ENCODE assay signal across 8 mouse cellular contexts in genomic region chr5:121660897-121661254, GRCm38 (mm10). TPM values are rescaled to one million over a fixed set of nuclear protein-coding genes. Genes with fewer than 3 reads are reported as not detected.
A peak's percentile ranks its signal among the peaks of the same experiment; 100 is the strongest.
DNase-seq lines count a peak whose midpoint lies in the region; ATAC-seq and TF ChIP-seq lines count a peak whose summit lies in the region.

No protein-coding gene starts in this region.

- no peaks in the 10 kb centered on the region for H3K27me3 ChIP-seq in testis, adult 2 months (ENCODE audit: control insufficient read depth, insufficient read depth, low read length)
- no peaks in the 10 kb centered on the region for H3K27me3 ChIP-seq in heart, embryonic 16.5 days (ENCODE audit: control insufficient read depth, insufficient read depth, low read length)
- no peaks in the 10 kb centered on the region for H3K27me3 ChIP-seq in liver, embryonic 16.5 days (ENCODE audit: control insufficient read depth, insufficient read depth, low read depth, low read length)

- no peak for TF ChIP-seq POLR2A in testis, adult 2 months (IDR thresholded peaks at IDR 0.05; ENCODE audit: control insufficient read depth, low read depth, low read length)

- H3K4me1 ChIP-seq in testis, adult 2 months (ENCODE audit: control insufficient read depth, insufficient read depth, low read length) = peaks cover 6% of the 10 kb centered on the region
- peaks cover 10% of the 10 kb centered on the region for H3K4me1 ChIP-seq in heart, embryonic 16.5 days (ENCODE audit: control insufficient read depth, insufficient read depth, low read length)
- H3K4me1 ChIP-seq in liver, embryonic 16.5 days (ENCODE audit: control insufficient read depth, low read depth, low read length) = peaks cover 16% of the 10 kb centered on the region

- TF ChIP-seq CTCF in testis, adult 2 months (IDR thresholded peaks at IDR 0.05; ENCODE audit: control insufficient read depth, insufficient read depth, insufficient replicate concordance, low read depth, low read length) = no peak

- peak overlapping the region; percentile 88 for H3K27ac ChIP-seq in testis, adult 2 months (ENCODE audit: control insufficient read depth, insufficient read depth, low read depth, low read length)
- peak overlapping the region; percentile 74 for H3K27ac ChIP-seq in heart, embryonic 16.5 days (ENCODE audit: low read length)
- H3K27ac ChIP-seq in liver, embryonic 16.5 days (ENCODE audit: low read length) = peak overlapping the region; percentile 84

- peak; percentile 8 for DNase-seq in embryo, embryonic 11.5 days (ENCODE audit: low read depth, low spot score)
- no peak for DNase-seq in embryo, embryonic 11 days
- no peak for DNase-seq in testis, postnatal 14 days (ENCODE audit: low spot score)
- DNase-seq in Muller cell, postnatal 12 days (ENCODE audit: inconsistent ontology term) = no peak

- H3K4me2 ChIP-seq in heart, embryonic 16.5 days (ENCODE audit: low read depth, low read length) = peak overlapping the region; percentile 90
- H3K4me2 ChIP-seq in liver, embryonic 16.5 days (ENCODE audit: low read depth, low read length) = peak overlapping the region; percentile 97

- peak overlapping the region; percentile 93 for H3K9ac ChIP-seq in heart, embryonic 16.5 days (ENCODE audit: low read length)
- H3K9ac ChIP-seq in liver, embryonic 16.5 days (ENCODE audit: low read depth, low read length) = peak overlapping the region; percentile 99

- peak overlapping the region; percentile 86 for H3K4me3 ChIP-seq in testis, adult 2 months (ENCODE audit: control insufficient read depth, low read depth, low read length)
- H3K4me3 ChIP-seq in heart, embryonic 16.5 days (ENCODE audit: low read length) = peak overlapping the region; percentile 91
- peak overlapping the region; percentile 98 for H3K4me3 ChIP-seq in liver, embryonic 16.5 days (ENCODE audit: low read depth, low read length)

- H3K9me3 ChIP-seq in heart, embryonic 16.5 days (replicated peaks; ENCODE audit: control insufficient read depth, low read length) = no peaks in the 10 kb centered on the region
- no peaks in the 10 kb centered on the region for H3K9me3 ChIP-seq in liver, embryonic 16.5 days (replicated peaks; ENCODE audit: control insufficient read depth, low read length)

- 0 out of 2 replicates have a peak, but pooled peaks have one; percentile 15 for ATAC-seq in heart, embryonic 16.5 days (replicated peaks; ENCODE audit: extremely low read depth, insufficient read depth, low FRiP score)
- peak; percentile 14; the same call in 1 of the 2 replicates for ATAC-seq in liver, embryonic 16.5 days (ENCODE audit: low read depth)
- peak; percentile 14; the same call in 1 of the 2 replicates for ATAC-seq in neutrophil, adult 5-6 weeks (ENCODE audit: extremely low read depth, insufficient number of reproducible peaks, low FRiP score, poor library complexity, severe bottlenecking)

- WGBS in heart, embryonic 16.5 days = 1% methylated on average over 26 of the region's 26 CpGs
- WGBS in liver, embryonic 16.5 days (ENCODE audit: insufficient replicate concordance) = under 1% methylated on average over 26 of the region's 26 CpGs

- H3K36me3 ChIP-seq in testis, adult 2 months (ENCODE audit: control insufficient read depth, insufficient read depth, low read length) = peaks cover 2% of the 10 kb centered on the region
- H3K36me3 ChIP-seq in heart, embryonic 16.5 days (ENCODE audit: control insufficient read depth, insufficient read depth) = peaks cover 24% of the 10 kb centered on the region
- H3K36me3 ChIP-seq in liver, embryonic 16.5 days (ENCODE audit: control insufficient read depth, insufficient read depth) = peaks cover 19% of the 10 kb centered on the region

RNA-seq across cellular contexts. Expression of gene Brap, which starts 0.5 kb away (rescaled TPM):
- polyA plus RNA-seq in testis, adult 2 months (2012; rRNA removed) = 116 and 128 TPM in 2 replicates
- polyA plus RNA-seq in heart, embryonic 16.5 days (2015; fragmentation: Nextera tagmentation; extraction: Ambion mirVana) = 29.0 and 30.0 TPM in 2 replicates
- polyA plus RNA-seq in liver, embryonic 16.5 days (2015; fragmentation: Nextera tagmentation; extraction: Ambion mirVana) = 22.6 and 22.7 TPM in 2 replicates
- total RNA-seq in neutrophil, adult 5-6 weeks (2017) = 90.0 and 97.5 TPM in 2 replicates

RNA-seq across cellular contexts. Expression of gene Acad10, which starts 0.6 kb away (rescaled TPM):
- polyA plus RNA-seq in testis, adult 2 months (2012; rRNA removed) = 5.7 and 5.9 TPM in 2 replicates
- 2.2 and 2.6 TPM in 2 replicates for polyA plus RNA-seq in heart, embryonic 16.5 days (2015; fragmentation: Nextera tagmentation; extraction: Ambion mirVana)
- 3.9 and 5.5 TPM in 2 replicates for polyA plus RNA-seq in liver, embryonic 16.5 days (2015; fragmentation: Nextera tagmentation; extraction: Ambion mirVana)
- 3.1 and 4.1 TPM in 2 replicates for total RNA-seq in neutrophil, adult 5-6 weeks (2017)

RNA-seq across cellular contexts. Expression of gene Acad12, which starts 42.1 kb away (rescaled TPM):
- 3.3 and 3.9 TPM in 2 replicates for polyA plus RNA-seq in testis, adult 2 months (2012; rRNA removed)
- polyA plus RNA-seq in heart, embryonic 16.5 days (2015; fragmentation: Nextera tagmentation; extraction: Ambion mirVana) = 6.7 TPM in 2 replicates
- 1.8 and 2.1 TPM in 2 replicates for polyA plus RNA-seq in liver, embryonic 16.5 days (2015; fragmentation: Nextera tagmentation; extraction: Ambion mirVana)
- total RNA-seq in neutrophil, adult 5-6 weeks (2017) = 7.3 and 8.2 TPM in 2 replicates

RNA-seq across cellular contexts. Expression of gene Atxn2, which starts 50.3 kb away (rescaled TPM):
- 150 and 166 TPM in 2 replicates for polyA plus RNA-seq in testis, adult 2 months (2012; rRNA removed)
- polyA plus RNA-seq in heart, embryonic 16.5 days (2015; fragmentation: Nextera tagmentation; extraction: Ambion mirVana) = 36.0 and 38.4 TPM in 2 replicates
- polyA plus RNA-seq in liver, embryonic 16.5 days (2015; fragmentation: Nextera tagmentation; extraction: Ambion mirVana) = 14.5 and 14.6 TPM in 2 replicates
- 62.5 and 75.6 TPM in 2 replicates for total RNA-seq in neutrophil, adult 5-6 weeks (2017)
